Mouse (Mus musculus) forebrain, embryonic 13.5 days (tissue): ENCODE measurements around the gene Plekhg6. TPM values are rescaled to one million over a fixed set of nuclear protein-coding genes. Genes with fewer than 3 reads are reported as not detected.
A peak's percentile ranks its signal among the peaks of the same experiment; 100 is the strongest.

Experiments
- ATAC-seq: fragments of 200-750 bp; cut with Nextera tagmentation; 2 replicates; pipeline ENCODE4 v1.8.0; 2017
- H3K27ac ChIP-seq: fragments of 300-500 bp; sonication (generic); 2 replicates; pipeline ENCODE4 v1.5.1; 2015; ENCODE audit warnings: inconsistent platforms, mild to moderate bottlenecking, moderate library complexity
- H3K27me3 ChIP-seq: fragments of 300-500 bp; sonication (generic); 2 replicates; pipeline ENCODE4 v1.6.1; 2015; ENCODE audit warnings: mild to moderate bottlenecking, inconsistent platforms
- H3K36me3 ChIP-seq: fragments of 300-500 bp; sonication (generic); 2 replicates; pipeline ENCODE4 v1.6.1; 2015; ENCODE audit warnings: mild to moderate bottlenecking, inconsistent platforms; ENCODE audit not compliant: poor library complexity, severe bottlenecking
- H3K4me1 ChIP-seq: fragments of 300-500 bp; sonication (generic); 2 replicates; pipeline ENCODE4 v1.6.1; 2015; ENCODE audit warnings: inconsistent platforms
- H3K4me2 ChIP-seq: fragments of 300-500 bp; sonication (generic); 2 replicates; pipeline ENCODE4 v1.6.1; 2015; ENCODE audit warnings: inconsistent platforms, mild to moderate bottlenecking, moderate library complexity
- H3K4me3 ChIP-seq: fragments of 300-500 bp; sonication (generic); 2 replicates; pipeline ENCODE4 v1.5.1; 2015; ENCODE audit warnings: mild to moderate bottlenecking, inconsistent platforms
- H3K9ac ChIP-seq: fragments of 300-500 bp; sonication (generic); 2 replicates; pipeline ENCODE4 v1.6.1; 2015; ENCODE audit warnings: mild to moderate bottlenecking, inconsistent platforms
- H3K9me3 ChIP-seq: fragments of 300-500 bp; sonication (generic); replicated peaks from 2 replicates; pipeline ENCODE4 v1.6.1; 2016; ENCODE audit warnings: inconsistent platforms
- WGBS: fragments of 180-500 bp; shearing (Covaris S2); methylation state at CpG from one replicate; pipeline ENCODE4 v1.1.7; 2015; 5-methylcytosine and 5-hydroxymethylcytosine counted together
- polyA plus RNA-seq: library from polyadenylated mRNA; unstranded; fragments of >200 nt; fragmentation: Nextera tagmentation; extraction: Ambion mirVana; gene quantifications from 2 replicates; pipeline ENCODE4 v1.2.1, GENCODE M21; 2015

Plekhg6 gene
- polyA plus RNA-seq, 1 experiment from 2014 or later, result 0.08 TPM

DNA sequence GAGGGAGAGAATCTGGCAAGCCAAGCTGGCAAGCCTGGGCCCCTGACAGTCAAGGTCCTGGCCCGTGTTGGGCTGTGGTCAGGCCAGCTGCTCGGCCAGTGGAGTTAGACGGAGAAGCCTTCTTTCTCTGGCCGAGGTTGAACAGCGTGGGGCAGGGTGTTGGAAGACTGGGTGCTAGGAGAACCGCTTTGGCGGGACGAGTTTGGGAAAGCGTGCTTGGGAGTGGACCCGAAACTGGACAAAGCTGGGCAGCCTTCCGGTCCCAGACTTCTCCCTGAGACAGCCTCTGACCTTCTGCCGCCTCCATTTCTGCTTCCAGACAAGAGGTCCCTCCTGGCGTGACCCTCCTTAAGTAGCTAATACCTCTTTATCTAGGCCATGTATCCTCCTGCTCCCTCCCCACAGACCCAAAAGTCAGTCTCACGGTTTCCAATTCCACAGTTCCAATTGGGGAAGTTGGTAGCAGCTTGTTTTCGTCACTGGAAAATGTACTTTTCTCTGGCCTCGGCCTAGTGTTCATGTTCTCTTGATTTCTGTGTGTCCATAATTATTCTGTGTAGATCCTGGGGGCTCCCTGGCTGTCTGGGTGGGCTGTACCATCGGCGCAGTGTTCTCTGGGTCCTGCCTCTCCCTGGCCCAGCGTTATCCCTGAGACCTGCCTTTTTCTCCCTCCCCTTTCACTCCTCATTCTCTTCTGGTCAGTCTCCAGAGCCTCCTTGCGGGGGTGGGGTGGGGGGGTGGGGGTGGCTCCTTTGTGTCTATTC lies 30.2 kb downstream of the Plekhg6 start:
- H3K4me1 ChIP-seq, result peaks cover 37% of the 10 kb centered on the region
- 7% methylated on average over 20 of the region's 20 CpGs for WGBS
- peak overlapping the region; percentile 76 for H3K4me2 ChIP-seq
- 0 out of 2 replicates have a peak, but pooled peaks cover 3% of the 10 kb centered on the region for H3K27me3 ChIP-seq
- peak overlapping the region; percentile 66 for H3K9ac ChIP-seq
- H3K9me3 ChIP-seq, result no peaks in the 10 kb centered on the region
- ATAC-seq, result 0 out of 2 replicates have a peak, but pooled peaks have one; percentile 3
- no peak overlapping the region for H3K27ac ChIP-seq
- no peaks in the 10 kb centered on the region for H3K36me3 ChIP-seq
- peak overlapping the region; percentile 53 for H3K4me3 ChIP-seq

DNA sequence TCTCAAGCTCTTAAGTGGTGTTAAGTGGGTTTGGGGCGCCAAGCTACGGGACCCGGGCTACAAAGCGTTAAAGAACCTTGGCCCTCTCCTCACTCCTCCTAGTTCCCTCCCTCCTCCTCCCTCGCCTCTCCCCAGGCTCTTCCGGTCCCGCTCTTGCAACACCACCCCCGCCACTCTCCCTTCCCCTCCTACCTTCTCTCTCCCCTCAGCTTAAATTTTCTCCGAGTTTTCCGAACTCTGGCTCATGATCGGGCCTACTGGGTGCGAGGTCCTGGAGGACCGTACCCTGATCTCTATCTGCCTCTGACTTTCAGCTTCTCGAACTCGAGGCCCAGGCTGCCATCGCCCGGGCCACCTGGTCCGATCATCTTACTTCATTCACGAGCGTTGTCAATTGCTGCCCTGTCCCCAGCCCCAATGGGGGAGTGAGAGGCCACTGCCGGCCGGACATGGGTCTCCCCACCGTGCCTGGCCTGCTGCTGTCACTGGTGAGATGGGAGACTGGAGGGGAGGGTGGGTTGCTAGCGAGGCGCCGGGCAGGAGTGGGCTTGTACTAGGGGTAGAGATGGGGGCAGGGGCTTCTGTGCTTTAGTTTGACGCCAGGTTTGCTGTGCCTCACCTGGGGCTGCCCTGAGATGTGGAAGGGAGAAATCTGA lies 30.9 kb downstream of the Plekhg6 start:
- 0 out of 2 replicates have a peak, but pooled peaks cover 3% of the 10 kb centered on the region for H3K27me3 ChIP-seq
- peaks cover 30% of the 10 kb centered on the region for H3K4me1 ChIP-seq
- WGBS, result under 1% methylated on average over 26 of the region's 27 CpGs
- H3K4me3 ChIP-seq, result peak overlapping the region; percentile 53
- peak overlapping the region; percentile 76 for H3K4me2 ChIP-seq
- no peaks in the 10 kb centered on the region for H3K36me3 ChIP-seq
- H3K9ac ChIP-seq, result peak overlapping the region; percentile 66
- H3K9me3 ChIP-seq, result no peaks in the 10 kb centered on the region
- H3K27ac ChIP-seq, result no peak overlapping the region
- peak; percentile 73 for ATAC-seq

DNA sequence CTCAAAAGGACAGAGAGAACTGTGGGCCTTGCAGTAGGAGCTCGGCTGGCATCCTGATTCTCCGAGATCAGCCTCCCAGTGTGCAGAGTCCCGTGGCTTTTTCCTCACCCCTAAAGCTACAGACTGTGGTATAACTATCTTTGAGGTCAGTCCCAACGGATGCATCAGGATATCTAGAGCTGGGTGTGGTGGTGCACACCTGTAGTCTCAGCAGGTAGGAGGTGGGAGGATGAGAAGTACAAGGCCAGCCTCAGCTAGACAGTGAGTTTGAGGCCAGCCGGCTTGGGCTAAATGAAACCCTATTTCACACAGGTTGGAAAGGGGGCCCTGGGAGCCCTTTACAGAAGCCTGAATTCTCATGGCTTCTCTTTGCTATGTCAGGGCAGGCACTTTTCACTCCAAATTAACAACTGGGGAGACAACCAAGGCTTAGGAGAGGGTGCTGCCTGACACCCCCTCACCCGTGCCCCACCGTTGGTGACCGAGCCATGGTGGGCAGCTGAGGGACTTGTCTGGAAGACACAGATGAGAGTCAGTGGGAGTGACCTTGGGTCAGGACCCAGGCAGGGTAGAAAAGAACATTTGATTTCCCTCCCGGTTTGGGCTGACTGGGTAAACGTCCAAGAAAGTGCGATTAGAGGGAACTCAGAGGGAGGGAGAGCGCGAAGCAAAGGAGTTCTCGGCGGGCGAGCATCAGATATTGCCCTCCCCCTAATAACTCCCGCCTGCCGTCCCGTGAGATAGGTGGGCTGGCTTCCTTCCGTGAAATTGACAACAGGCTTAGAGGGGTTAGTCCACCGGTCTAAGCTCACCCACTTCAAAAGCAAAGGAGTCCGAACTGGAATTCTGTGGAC lies 31.6 kb downstream of the Plekhg6 start, which contains the start of gene Tnfrsf1a:
Gene Tnfrsf1a, plus strand, starts transcription at position 642 of the 854 bp plus-strand sequence.
- peak; percentile 13; the same call in 1 of the 2 replicates for ATAC-seq
- Histone ChIP-seq H3K9ac (peak within 1 kb of the TSS; percentile 66), H3K4me2 (peak within 1 kb of the TSS; percentile 76), H3K36me3 (no peaks in the 10 kb centered on the region), H3K4me3 (peak within 1 kb of the TSS; percentile 53), H3K4me1 (peaks cover 25% of the 10 kb centered on the region), H3K27ac (no peak within 1 kb of the TSS), H3K9me3 (no peaks in the 10 kb centered on the region), H3K27me3 (peaks cover 5% of the 10 kb centered on the region; the same call in 1 of the 2 replicates)
- 6% methylated on average over 22 of the region's 22 CpGs for WGBS

DNA sequence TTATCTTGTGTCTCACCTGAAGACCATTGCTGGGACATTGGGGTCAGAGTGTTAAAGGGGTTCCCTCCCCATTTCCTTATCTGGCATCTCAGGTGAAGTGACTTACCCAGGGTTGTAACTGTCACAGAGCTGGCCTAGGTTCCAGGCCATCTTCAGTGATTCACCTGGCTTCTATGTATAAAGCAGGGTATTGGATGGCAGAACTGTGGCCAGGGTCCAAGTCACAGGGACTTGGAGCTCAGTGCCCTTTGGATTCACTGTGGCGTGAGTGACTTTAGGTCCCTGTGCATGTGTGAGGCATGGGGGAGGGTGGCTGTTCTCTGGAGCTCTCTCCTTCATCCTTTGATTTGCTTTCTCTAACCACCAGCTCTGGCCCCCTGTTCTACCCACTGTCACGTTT lies 34.6 kb downstream of the Plekhg6 start:
- Histone ChIP-seq H3K4me1 (peaks cover 24% of the 10 kb centered on the region), H3K9me3 (no peaks in the 10 kb centered on the region), H3K4me3 (no peak overlapping the region), H3K9ac (no peak overlapping the region), H3K4me2 (no peak overlapping the region), H3K36me3 (no peaks in the 10 kb centered on the region), H3K27ac (no peak overlapping the region), H3K27me3 (peaks cover 8% of the 10 kb centered on the region; the same call in 1 of the 2 replicates)
- ATAC-seq, result no peak
- WGBS, result 55% methylated on average over 2 of the region's 2 CpGs

GRCm38 (mm10) chr6:125345625-125346024 lies 35.0 kb downstream of the Plekhg6 start:
- H3K9ac ChIP-seq, result no peak overlapping the region
- H3K36me3 ChIP-seq, result no peaks in the 10 kb centered on the region
- ATAC-seq, result no peak
- 64% methylated on average over 1 of the region's 1 CpGs for WGBS
- no peak overlapping the region for H3K4me3 ChIP-seq
- peaks cover 8% of the 10 kb centered on the region; the same call in 1 of the 2 replicates for H3K27me3 ChIP-seq
- no peak overlapping the region for H3K4me2 ChIP-seq
- peaks cover 20% of the 10 kb centered on the region for H3K4me1 ChIP-seq
- H3K9me3 ChIP-seq, result no peaks in the 10 kb centered on the region
- no peak overlapping the region for H3K27ac ChIP-seq

GRCm38 (mm10) chr6:125344866-125345265 lies 35.7 kb downstream of the Plekhg6 start:
- Histone ChIP-seq H3K27me3 (peaks cover 8% of the 10 kb centered on the region; the same call in 1 of the 2 replicates), H3K9ac (no peak overlapping the region), H3K4me2 (no peak overlapping the region), H3K9me3 (no peaks in the 10 kb centered on the region), H3K27ac (no peak overlapping the region), H3K4me3 (no peak overlapping the region), H3K4me1 (peaks cover 12% of the 10 kb centered on the region), H3K36me3 (no peaks in the 10 kb centered on the region)
- no peak for ATAC-seq
- WGBS, result 64% methylated on average over 4 of the region's 4 CpGs

DNA sequence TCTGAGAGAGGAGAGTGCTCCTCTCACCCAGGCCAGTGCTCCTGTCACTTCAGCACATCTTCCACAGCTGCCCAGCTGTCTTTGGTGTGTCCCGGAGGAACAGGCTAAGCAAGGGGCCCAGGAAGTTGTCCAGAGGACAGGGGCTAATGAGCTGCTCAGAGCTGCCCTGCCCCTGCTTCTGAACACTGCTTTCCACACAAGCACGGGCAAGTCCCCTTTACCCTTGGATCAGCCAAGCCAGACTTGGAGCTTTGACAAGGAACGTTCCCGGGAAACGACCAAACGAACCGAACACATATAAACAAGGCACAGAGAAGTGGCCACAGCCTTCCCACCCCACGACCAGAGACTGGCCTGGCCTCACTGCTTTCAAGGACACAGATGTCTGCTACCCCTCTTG lies 36.5 kb downstream of the Plekhg6 start:
- Histone ChIP-seq H3K9ac (no peak overlapping the region), H3K4me2 (no peak overlapping the region), H3K4me1 (peaks cover 5% of the 10 kb centered on the region), H3K27ac (no peak overlapping the region), H3K36me3 (no peaks in the 10 kb centered on the region), H3K4me3 (no peak overlapping the region), H3K9me3 (no peaks in the 10 kb centered on the region), H3K27me3 (peaks cover 8% of the 10 kb centered on the region; the same call in 1 of the 2 replicates)
- 41% methylated on average over 8 of the region's 8 CpGs for WGBS
- ATAC-seq, result no peak

DNA sequence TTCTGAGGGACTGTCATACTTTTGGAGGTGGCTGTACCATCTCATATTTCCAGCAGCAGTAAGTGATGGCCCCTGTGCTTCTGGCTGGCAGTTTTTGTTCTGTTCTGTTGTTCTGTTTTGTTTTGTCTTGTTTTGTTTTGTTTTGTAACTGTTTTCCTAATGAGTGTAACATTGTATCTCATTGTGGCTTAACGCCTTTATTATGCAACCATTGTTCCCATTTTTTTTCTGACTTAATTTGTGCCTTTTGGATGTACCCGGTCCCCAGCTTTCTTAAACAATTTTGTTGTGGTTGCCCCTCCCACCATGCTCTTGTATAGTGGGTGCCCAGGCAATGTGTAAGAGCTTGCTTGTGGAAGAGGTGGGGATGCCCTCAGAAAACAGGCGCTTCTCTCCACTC lies 38.4 kb downstream of the Plekhg6 start:
- no peak overlapping the region for H3K4me3 ChIP-seq
- no peak overlapping the region for H3K9ac ChIP-seq
- no peak overlapping the region for H3K27ac ChIP-seq
- WGBS, result 54% methylated on average over 3 of the region's 3 CpGs
- no peaks in the 10 kb centered on the region for H3K4me1 ChIP-seq
- H3K9me3 ChIP-seq, result no peaks in the 10 kb centered on the region
- no peak overlapping the region for H3K4me2 ChIP-seq
- no peak for ATAC-seq
- no peaks in the 10 kb centered on the region for H3K36me3 ChIP-seq
- H3K27me3 ChIP-seq, result peaks cover 5% of the 10 kb centered on the region; the same call in 1 of the 2 replicates

DNA sequence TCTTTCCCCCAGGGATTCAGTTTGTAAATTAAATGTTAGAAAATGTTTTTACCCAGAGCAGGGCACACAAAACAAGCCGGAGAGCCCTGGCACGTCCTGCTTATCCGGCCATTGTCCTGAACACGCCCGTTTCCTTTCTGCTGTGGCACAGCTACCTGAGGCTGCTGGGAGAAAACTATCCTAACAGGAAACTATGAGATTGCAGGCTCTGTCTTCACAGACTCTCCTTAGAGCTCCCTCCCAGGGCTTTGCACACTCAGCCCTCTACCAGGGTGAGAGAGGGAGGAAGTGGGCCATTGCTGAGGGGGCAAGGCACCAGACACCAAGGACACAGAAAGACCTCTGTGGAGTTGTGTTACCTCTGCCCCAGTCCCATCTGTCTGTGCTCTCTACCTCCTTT lies 40.3 kb downstream of the Plekhg6 start:
- Histone ChIP-seq H3K27ac (no peak overlapping the region; the same call in 1 of the 2 replicates), H3K4me3 (no peak overlapping the region), H3K27me3 (peaks cover 5% of the 10 kb centered on the region; the same call in 1 of the 2 replicates), H3K9ac (no peak overlapping the region), H3K36me3 (no peaks in the 10 kb centered on the region), H3K4me1 (no peaks in the 10 kb centered on the region), H3K4me2 (no peak overlapping the region), H3K9me3 (no peaks in the 10 kb centered on the region)
- no peak for ATAC-seq
- WGBS, result 72% methylated on average over 5 of the region's 5 CpGs

DNA sequence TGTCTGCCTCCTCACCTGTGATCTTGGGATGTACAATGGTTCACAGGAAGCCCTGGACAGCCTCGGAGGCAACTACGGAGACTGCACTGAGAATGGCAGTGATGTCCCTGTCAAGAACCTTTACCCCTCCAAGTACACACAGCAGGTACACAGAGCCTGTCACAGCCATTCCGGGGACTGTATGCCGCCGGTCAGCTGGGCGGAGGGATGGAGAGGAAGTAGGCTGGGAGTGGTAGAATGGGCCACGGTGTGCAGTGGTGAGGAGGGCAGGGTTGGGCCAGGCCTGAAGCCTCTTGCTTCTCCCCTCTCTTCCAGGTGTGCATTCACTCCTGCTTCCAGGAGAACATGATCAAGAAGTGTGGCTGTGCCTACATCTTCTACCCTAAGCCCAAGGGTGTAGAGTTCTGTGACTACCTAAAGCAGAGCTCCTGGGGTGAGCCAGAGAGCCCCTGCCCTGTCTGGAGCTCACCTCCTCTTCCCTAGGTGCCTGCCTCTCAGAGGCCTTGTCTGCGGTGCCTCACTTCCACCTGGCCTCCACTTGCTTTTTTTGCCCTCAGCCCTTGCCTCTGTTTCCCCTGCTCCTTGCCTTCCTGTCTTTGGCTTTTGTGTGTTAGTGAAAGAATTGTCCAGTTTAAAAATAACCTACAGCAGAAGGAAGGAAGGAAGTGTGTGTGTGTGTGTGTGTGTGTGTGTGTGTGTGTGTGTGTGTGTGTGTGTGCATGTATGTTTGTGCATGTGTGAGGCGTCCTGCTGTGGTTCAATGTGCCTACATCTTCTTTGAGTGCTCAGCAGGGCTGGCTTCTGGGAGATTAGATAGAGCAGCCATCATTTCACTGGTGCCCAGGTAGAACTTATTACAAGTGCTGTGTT lies 41.6 kb downstream of the Plekhg6 start:
- Histone ChIP-seq H3K27ac (no peak overlapping the region), H3K4me1 (no peaks in the 10 kb centered on the region), H3K4me3 (no peak overlapping the region), H3K36me3 (no peaks in the 10 kb centered on the region), H3K9ac (no peak overlapping the region), H3K9me3 (no peaks in the 10 kb centered on the region), H3K27me3 (peaks cover 4% of the 10 kb centered on the region; the same call in 1 of the 2 replicates), H3K4me2 (no peak overlapping the region)
- no peak for ATAC-seq
- 78% methylated on average over 9 of the region's 9 CpGs for WGBS

GRCm38 (mm10) chr6:125334356-125334755 lies 46.2 kb downstream of the Plekhg6 start:
- H3K4me3 ChIP-seq, result no peak overlapping the region
- H3K4me2 ChIP-seq, result no peak overlapping the region
- H3K4me1 ChIP-seq, result peaks cover 5% of the 10 kb centered on the region
- no peak for ATAC-seq
- no peak overlapping the region for H3K9ac ChIP-seq
- no peaks in the 10 kb centered on the region for H3K27me3 ChIP-seq
- no peaks in the 10 kb centered on the region for H3K36me3 ChIP-seq
- 37% methylated on average over 2 of the region's 2 CpGs for WGBS
- no peaks in the 10 kb centered on the region for H3K9me3 ChIP-seq
- no peak overlapping the region for H3K27ac ChIP-seq
